Mouse (Mus musculus) testis, adult 10 weeks (tissue): ENCODE data around the gene Mthfd1. TPM values are rescaled to one million over a fixed set of nuclear protein-coding genes. Genes with fewer than 3 reads are reported as not detected.

Source experiments
- polyA plus RNA-seq: library from polyadenylated mRNA; stranded (reverse); fragments of 350-450 nt; fragmentation: Illumina TruSeq; extraction: RNeasy Lipid Tissue Mini Kit (QIAGEN cat#74804); gene quantifications from one replicate; pipeline ENCODE4 v1.2.3, GENCODE M21; 2014; ENCODE audit warnings: low read depth, low replicate concordance

Mthfd1 gene
- polyA plus RNA-seq: 3.9 TPM

GRCm38 (mm10) chr12:76254725-76255498 is at the start of gene Mthfd1:
Mthfd1 (plus strand) TSS chr12:76255298.

GRCm38 (mm10) chr12:76246646-76247045 is 8.5 kb upstream of the Mthfd1 start, which contains the start of gene Tex21:
Tex21 (minus strand) TSS chr12:76246746.

GRCm38 (mm10) chr12:76324679-76325431 is 69.8 kb downstream of the Mthfd1 start, which contains the start of gene Akap5:
Akap5 (plus strand) TSS chr12:76324891.

Other genes with a start within 250 kb of the Mthfd1 start
- 0.08 TPM for gene Esr2, start 78.0 kb upstream of the Mthfd1 start, polyA plus RNA-seq
- gene Tex21, start 8.6 kb upstream of the Mthfd1 start, polyA plus RNA-seq: 311 TPM
- 0.52 TPM for gene Akap5, start 69.6 kb downstream of the Mthfd1 start, polyA plus RNA-seq
- 68.3 TPM for gene Zbtb25, start 114.3 kb downstream of the Mthfd1 start, polyA plus RNA-seq
- 1.8 TPM for gene Zbtb1, start 115.0 kb downstream of the Mthfd1 start, polyA plus RNA-seq
- 382 TPM for gene Hspa2, start 148.9 kb downstream of the Mthfd1 start, polyA plus RNA-seq
- gene Ppp1r36, start 162.2 kb downstream of the Mthfd1 start, polyA plus RNA-seq: 274 TPM